Mouse (Mus musculus) liver, postnatal 0 days (tissue): ENCODE data around the gene Fam166b.

Experiments used
- CTCF ChIP-seq: sonication (generic); IDR thresholded peaks from 2 replicates; pipeline ENCODE4 v1.5.1; 2016; ENCODE audit warnings: antibody characterized with exemption, low read depth
- EP300 ChIP-seq: IDR thresholded peaks from 2 replicates; pipeline ENCODE4 v1.6.1; 2016; ENCODE audit warnings: antibody characterized with exemption, low read depth, mild to moderate bottlenecking

GRCm38 (mm10) chr4:43399391-43400131 is 29.4 kb downstream of the Fam166b start:
- TF ChIP-seq CTCF, result no peak
- no peak for TF ChIP-seq EP300
